Mouse (Mus musculus) ZHBTc4 (cell line): ENCODE measurements around the gene Timd2.
"Not testable (repeated sequence)": the region's sequence is repeated elsewhere in the genome, so short reads cannot be mapped to it uniquely, and the experiment has no call there.

Experiments
- DNase-seq: peaks from one replicate; pipeline ENCODE4 v3.0.0-alpha.2; 2011; ENCODE audit warnings: low read depth, low spot score

Timd2 gene

GRCm38 (mm10) chr11:46665599-46666522 is 41.0 kb downstream of the Timd2 start:
- peak; percentile 80 for DNase-seq

- DNase-seq: no peak
Observed at GRCm38 (mm10) chr11:46663215-46663614, 43.6 kb downstream of the Timd2 start.

- DNase-seq: no peak
Observed at GRCm38 (mm10) chr11:46652476-46652875, 54.4 kb downstream of the Timd2 start.

DNA sequence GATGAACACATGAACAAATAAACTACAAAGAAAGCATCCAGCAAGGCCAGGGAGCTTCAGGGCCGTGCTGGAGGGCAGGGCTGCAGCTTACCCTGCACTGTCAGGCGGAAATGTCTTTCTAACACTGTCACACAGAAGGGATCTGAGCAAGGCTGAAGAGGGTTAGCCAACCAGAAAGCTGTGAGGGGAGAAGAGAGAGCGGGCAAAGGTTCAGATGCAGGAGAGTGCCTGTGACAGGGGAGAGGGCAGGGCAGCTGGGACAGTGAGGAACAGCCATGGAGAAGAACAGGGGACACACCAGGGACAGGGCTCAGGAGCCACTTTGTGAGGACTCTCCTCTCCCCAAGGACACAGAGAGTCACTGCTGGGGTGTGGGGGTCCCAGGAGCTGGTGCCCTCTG is 57.2 kb downstream of the Timd2 start:
- DNase-seq: not testable (repeated sequence)

DNA sequence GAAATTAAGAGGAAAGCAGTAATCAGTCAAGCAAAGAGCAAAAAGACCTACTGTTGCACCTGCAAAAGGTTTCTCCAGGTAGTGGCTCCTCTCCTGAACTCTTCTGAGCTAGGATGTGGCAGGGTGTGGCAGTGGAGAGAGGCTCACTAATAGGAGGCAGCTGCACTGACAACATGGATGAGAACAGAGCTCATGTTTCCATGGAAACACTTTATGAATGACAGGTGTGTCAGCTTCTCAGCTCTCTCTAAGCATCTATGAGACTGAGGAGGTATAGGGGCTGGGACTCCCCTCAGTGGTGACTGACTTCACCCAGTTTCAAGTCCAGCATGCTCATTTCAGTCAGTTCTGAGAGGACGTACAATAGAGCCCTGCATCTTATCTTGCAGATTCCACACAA is 62.0 kb downstream of the Timd2 start:
- DNase-seq: no peak

DNA sequence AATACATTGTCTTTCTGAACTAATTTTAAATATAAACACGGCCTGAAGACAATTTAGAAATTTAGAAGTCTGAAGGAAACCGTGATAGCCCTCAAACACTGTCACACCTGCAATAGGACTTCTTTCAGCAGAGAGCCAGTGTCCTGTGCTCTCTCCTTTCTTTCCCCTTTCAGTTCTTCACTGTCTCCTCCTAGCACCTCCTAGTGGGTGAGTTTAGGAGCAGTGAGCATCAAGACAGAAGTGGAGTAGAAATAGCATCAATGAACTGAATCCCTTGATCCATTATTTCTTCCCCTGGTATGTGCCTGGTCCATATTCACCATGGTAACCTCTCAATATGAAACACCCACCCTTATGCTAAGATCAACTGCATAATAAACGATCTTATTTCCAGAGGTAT is 70.3 kb downstream of the Timd2 start:
- DNase-seq: no peak

DNA sequence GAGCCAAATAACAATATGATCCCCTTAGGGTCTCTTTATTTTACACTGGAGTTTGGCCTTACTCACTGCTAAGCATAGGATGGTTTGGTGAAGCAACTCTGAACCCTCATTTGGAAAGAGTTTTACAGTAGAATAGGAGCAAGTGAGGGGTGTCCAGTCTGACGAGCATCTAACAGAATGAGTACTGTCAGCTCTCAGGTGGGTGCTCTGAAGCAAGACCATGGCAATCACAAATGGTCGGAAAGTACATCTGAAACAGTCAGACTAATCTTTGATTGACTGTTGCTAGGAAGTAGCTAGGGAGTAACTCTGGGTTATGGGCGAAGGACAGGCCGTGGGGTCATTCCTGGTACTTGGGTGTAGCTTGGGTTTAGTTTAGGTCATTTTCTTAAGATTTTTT is 71.3 kb downstream of the Timd2 start:
- DNase-seq: not testable (repeated sequence)

DNA sequence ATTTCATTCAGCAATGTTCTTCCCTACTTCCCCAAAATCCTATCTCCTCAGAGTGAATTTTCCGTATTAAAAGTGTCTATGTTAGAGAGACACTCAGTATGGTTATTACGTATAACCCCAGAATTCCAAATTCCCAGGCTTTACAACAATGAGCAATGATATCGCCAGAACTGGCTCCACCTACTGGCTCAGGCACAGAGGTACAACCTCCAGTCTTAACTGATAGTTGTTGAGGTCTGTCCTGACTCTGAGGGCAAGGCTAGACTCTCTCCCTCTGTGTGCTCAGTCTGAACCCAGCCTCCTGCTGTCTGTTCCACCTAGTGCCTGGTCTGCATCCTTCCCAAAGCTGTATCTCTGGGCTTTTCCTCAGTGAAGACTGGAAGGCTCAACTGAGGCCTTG is 75.2 kb downstream of the Timd2 start:
- DNase-seq: peak; percentile 40

DNA sequence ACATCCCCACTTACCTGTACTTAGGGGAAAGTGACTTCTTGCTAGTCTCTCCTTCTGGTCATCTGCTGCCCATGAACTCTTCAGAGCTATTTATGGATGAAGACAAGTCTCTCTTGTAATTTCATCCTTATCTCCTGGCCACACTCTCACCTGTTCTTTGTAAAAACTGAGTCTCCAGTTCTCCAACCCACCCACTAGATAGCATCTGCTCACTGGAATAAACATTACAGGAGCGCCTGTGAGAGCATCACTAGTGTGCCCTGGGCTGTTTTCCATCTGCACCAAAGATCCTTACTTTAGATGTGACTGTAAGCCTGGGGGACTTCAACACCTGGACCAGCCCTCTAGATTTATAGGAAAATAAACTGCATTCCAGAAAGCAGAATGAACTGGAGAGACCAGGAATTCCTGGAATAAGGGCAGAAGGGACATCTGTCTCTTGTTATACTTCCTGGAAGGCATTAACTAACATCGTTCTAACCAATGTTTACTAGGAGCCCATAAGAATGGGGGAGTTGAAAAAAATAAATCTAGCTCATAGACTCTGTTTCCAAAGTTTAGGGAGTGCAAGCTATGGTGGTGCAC is 77.6 kb downstream of the Timd2 start, which contains the start of gene Dppa1:
Gene Dppa1, minus strand, starts transcription at position 51 of the 585 bp plus-strand sequence.
- no peak for DNase-seq

- DNase-seq: no peak
Observed at GRCm38 (mm10) chr11:46620414-46621168, 86.3 kb downstream of the Timd2 start.

- DNase-seq: no peak
Observed at GRCm38 (mm10) chr11:46619929-46620328, 86.9 kb downstream of the Timd2 start.
